In the genomic region with DNA sequence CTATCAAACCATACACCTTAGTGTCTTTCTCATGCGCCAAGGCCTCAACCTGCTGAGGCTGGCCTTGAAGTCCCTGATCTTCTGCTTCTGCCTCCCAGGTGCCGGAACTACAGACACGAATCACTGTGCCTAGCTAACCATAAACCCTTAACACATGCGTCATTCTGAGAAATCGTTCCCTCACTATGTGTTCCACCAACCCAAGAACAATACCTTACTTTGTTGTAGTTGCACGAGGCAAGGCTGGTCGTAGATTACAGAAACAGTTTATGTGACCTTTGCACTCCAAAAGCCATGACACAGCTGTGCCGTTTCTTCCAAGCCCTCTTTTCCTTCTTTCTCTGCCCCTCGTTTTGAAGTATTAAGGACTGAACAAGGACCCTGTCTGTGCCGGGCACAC, we compare ENCODE assay signal across 12 mouse cellular contexts. TPM values are rescaled to one million over a fixed set of nuclear protein-coding genes. Genes with fewer than 3 reads are reported as not detected.
DNase-seq lines count a peak whose midpoint lies in the region; ATAC-seq and TF ChIP-seq lines count a peak whose summit lies in the region.
"Had no signal": no experiment of that assay in that cellular context is flagged by ENCODE, and none has a peak within 500 bp of the region (broad histone marks: within the 10 kb centered on the region; RNA-seq: fewer than 3 reads in every experiment).

No protein-coding gene starts in this region.

- H3K9ac ChIP-seq in kidney, postnatal 0 days (ENCODE audit: low read depth, low read length) = no peak overlapping the region
- H3K9ac ChIP-seq in ES-E14 (ENCODE audit: insufficient read depth, low read depth, low read length, poor library complexity, severe bottlenecking) = no peak overlapping the region

- in situ Hi-C loops in ES-E14 (cut with MboI; ENCODE audit: low sequenced_read_pairs in 2 of 2, unreplicated experiment in 2 of 2) = no loop called here

- no peak overlapping the region for H3K4me2 ChIP-seq in kidney, postnatal 0 days (ENCODE audit: low read length)

- no peaks in the 10 kb centered on the region for H3K9me3 ChIP-seq in kidney, postnatal 0 days (replicated peaks; ENCODE audit: low read length)
- no peaks in the 10 kb centered on the region for H3K9me3 ChIP-seq in ES-E14 (ENCODE audit: control insufficient read depth, insufficient read depth, low read depth, low read length)
- H3K9me3 ChIP-seq: heart, embryonic 10.5 days; hindbrain, embryonic 10.5 days had no signal

- no peak for TF ChIP-seq POLR2A in small intestine, adult 2 months (IDR thresholded peaks at IDR 0.05; ENCODE audit: low read depth, low read length)

- H3K27ac ChIP-seq in kidney, postnatal 0 days = 0 out of 2 replicates have a peak overlapping the region, but pooled peaks have one; percentile 19
- no peak overlapping the region for H3K27ac ChIP-seq in ES-E14 (ENCODE audit: insufficient read depth, low read depth, low read length, poor library complexity, severe bottlenecking)
- peak overlapping the region; percentile 91 for H3K27ac ChIP-seq in small intestine, adult 2 months (ENCODE audit: insufficient read depth, low read depth, low read length)
- H3K27ac ChIP-seq: hindbrain, embryonic 10.5 days had no signal

- H3K4me1 ChIP-seq in kidney, postnatal 0 days (replicated peaks; ENCODE audit: insufficient read depth, low read length) = no peaks in the 10 kb centered on the region; the same call in 1 of the 2 replicates
- peaks cover 0 to 2% of the 10 kb centered on the region in 2 experiments; a peak in 1 of 4 replicates for H3K4me1 ChIP-seq in ES-E14 (ENCODE audit: control insufficient read depth in 2 of 2, insufficient read depth in 2 of 2, low read length in 2 of 2, poor library complexity in 1 of 2)
- H3K4me1 ChIP-seq in small intestine, adult 2 months (ENCODE audit: control insufficient read depth, insufficient read depth, insufficient read length, low read length) = peaks cover 33% of the 10 kb centered on the region

- no peak for TF ChIP-seq CTCF in kidney, postnatal 0 days (IDR thresholded peaks at IDR 0.05; ENCODE audit: low read depth)
- no peak for TF ChIP-seq CTCF in small intestine, adult 2 months (IDR thresholded peaks at IDR 0.05; ENCODE audit: extremely low read depth, insufficient read length, insufficient replicate concordance, low read depth, low read length)

- peak; percentile 40 for DNase-seq in kidney, postnatal 0 days (ENCODE audit: low spot score)
- DNase-seq in kidney, adult 11 months = no peak
- DNase-seq in ES-E14 (ENCODE audit: low read depth, low spot score) = no peak
- peak; percentile 6 for DNase-seq in induced T-regulatory cell, adult 2 months (ENCODE audit: low read depth)
- no peak for DNase-seq in adrenal gland, postnatal 36 days
- no peak for DNase-seq in retina, embryonic 14.5 days (ENCODE audit: low spot score)
- DNase-seq: cerebellum, adult 9-11 months; lung, postnatal 4 days had no signal

- ATAC-seq in kidney, postnatal 0 days (replicated peaks; ENCODE audit: low FRiP score, low read depth) = peak; percentile 47; the same call in 1 of the 2 replicates
- no peak for ATAC-seq in megakaryocyte-erythroid progenitor cell, adult 5-6 weeks (replicated peaks; ENCODE audit: low FRiP score, low TSS enrichment, poor library complexity, severe bottlenecking)

- 0 out of 2 replicates have a peak, but pooled peaks cover 3% of the 10 kb centered on the region for H3K36me3 ChIP-seq in kidney, postnatal 0 days (ENCODE audit: insufficient read depth, low read length)
- peaks cover 5% of the 10 kb centered on the region; the same call in 1 of the 2 replicates for H3K36me3 ChIP-seq in ES-E14 (ENCODE audit: control insufficient read depth, insufficient read depth, low read length, poor library complexity, severe bottlenecking)
- H3K36me3 ChIP-seq in small intestine, adult 2 months (ENCODE audit: control insufficient read depth, insufficient read depth, low read length) = peaks cover 10% of the 10 kb centered on the region
- H3K36me3 ChIP-seq: hindbrain, embryonic 10.5 days had no signal

- 39% methylated on average over 10 of the region's 10 CpGs for WGBS in kidney, postnatal 0 days
- 15% methylated on average over 10 of the region's 10 CpGs for WGBS in small intestine, adult 2 months

- H3K4me3 ChIP-seq in kidney, postnatal 0 days (replicated peaks; ENCODE audit: low read depth, low read length) = no peak overlapping the region
- H3K4me3 ChIP-seq in ES-E14 (ENCODE audit: insufficient read depth in 1 of 2, low read depth in 1 of 2, low read length in 2 of 2, poor library complexity in 1 of 2, severe bottlenecking in 1 of 2) = no peak overlapping the region
- H3K4me3 ChIP-seq in small intestine, adult 2 months (ENCODE audit: low read depth, low read length) = no peak overlapping the region; the same call in 1 of the 2 replicates
- H3K4me3 ChIP-seq: heart, embryonic 10.5 days; hindbrain, embryonic 10.5 days had no signal

- H3K27me3 ChIP-seq in kidney, postnatal 0 days (ENCODE audit: insufficient read depth, low read length) = no peaks in the 10 kb centered on the region
- H3K27me3 ChIP-seq in small intestine, adult 2 months (ENCODE audit: control insufficient read depth, insufficient read depth, low read length) = no peaks in the 10 kb centered on the region

TF ChIP-seq in ES-E14, 5 proteins besides CTCF, POLR2A, EP300 and RAD21:
- no peak for TF ChIP-seq ZC3H11A (IDR thresholded peaks at IDR 0.05; ENCODE audit: borderline replicate concordance, low read depth, low read length)
- TF ChIP-seq ZNF384 (IDR thresholded peaks at IDR 0.05; ENCODE audit: low read depth, low read length) = 0 out of 2 replicates have a peak, but pooled peaks have one; percentile 7
- TF ChIP-seq CHD2 (IDR thresholded peaks at IDR 0.05; ENCODE audit: low read depth, low read length) = no peak
- no peak for TF ChIP-seq HCFC1 (IDR thresholded peaks at IDR 0.05; ENCODE audit: borderline replicate concordance, insufficient read depth, low read length)

RNA-seq across cellular contexts. Expression of a gene that starts 40.6 kb away (rescaled TPM):
- polyA plus RNA-seq in kidney, postnatal 0 days (2015; fragmentation: Nextera tagmentation; extraction: Ambion mirVana) = 16.1 and 19.8 TPM in 2 replicates
- 6.9 and 10.0 TPM in 2 replicates for total RNA-seq in ES-E14 (2012; rRNA removed)
- 10.7 and 32.0 TPM in 2 replicates for polyA plus RNA-seq in small intestine, adult 2 months (2012; rRNA removed)
- 10 to 100 TPM; 31.3 to 40.7 TPM for total RNA-seq in adrenal gland, postnatal 36 days (2021)
- total RNA-seq in megakaryocyte-erythroid progenitor cell, adult 5-6 weeks (2014; fragmentation: Nextera tagmentation) = 92.8 and 105 TPM in 2 replicates
- total RNA-seq in megakaryocyte-erythroid progenitor cell, adult 5-6 weeks (2017) = 79.4 and 88.0 TPM in 2 replicates

RNA-seq across cellular contexts. Expression of a gene that starts 44.6 kb away (rescaled TPM):
- polyA plus RNA-seq in kidney, postnatal 0 days (2015; fragmentation: Nextera tagmentation; extraction: Ambion mirVana) = 69.3 and 69.5 TPM in 2 replicates
- 58.7 and 61.6 TPM in 2 replicates for total RNA-seq in ES-E14 (2012; rRNA removed)
- polyA plus RNA-seq in small intestine, adult 2 months (2012; rRNA removed) = 51.1 and 114 TPM in 2 replicates
- total RNA-seq in adrenal gland, postnatal 36 days (2021) = 100 to 1,000 TPM; 115 to 134 TPM
- total RNA-seq in megakaryocyte-erythroid progenitor cell, adult 5-6 weeks (2014; fragmentation: Nextera tagmentation) = 47.7 and 59.1 TPM in 2 replicates
- 106 and 110 TPM in 2 replicates for total RNA-seq in megakaryocyte-erythroid progenitor cell, adult 5-6 weeks (2017)

Comparison
In these comparisons a context has a peak if more than half of its experiments do, and no peak if none do; other contexts are left out.
1. DNase-seq: peak in kidney, postnatal 0 days (single experiment) and induced T-regulatory cell, adult 2 months (single experiment); none in kidney, adult 11 months (single experiment), ES-E14 (single experiment), adrenal gland, postnatal 36 days (0 of 2) and retina, embryonic 14.5 days (single experiment).